Mouse (Mus musculus): ENCODE data around the gene Ror2. TPM values are rescaled to one million over a fixed set of nuclear protein-coding genes. Genes with fewer than 3 reads are reported as not detected.

The Ror2 gene
- polyA plus RNA-seq, 1 experiment from 2014 or later: 18.8 TPM

- no peak overlapping the region for H3K4me2 ChIP-seq (replicated peaks)
- H3K27ac ChIP-seq: no peak overlapping the region
- H3K4me1 ChIP-seq (replicated peaks): peaks cover 14% of the 10 kb centered on the region
- H3K4me3 ChIP-seq (replicated peaks): no peak overlapping the region
- no peak for ATAC-seq
- no peak overlapping the region for H3K9ac ChIP-seq
- no peaks in the 10 kb centered on the region for H3K27me3 ChIP-seq (replicated peaks)
- no peaks in the 10 kb centered on the region for H3K36me3 ChIP-seq
- WGBS: 86% methylated on average over 8 of the region's 8 CpGs
- H3K9me3 ChIP-seq: no peaks in the 10 kb centered on the region
Observed at GRCm38 (mm10) chr13:53305256-53305655, 19.3 kb upstream of the Ror2 start.

- no peaks in the 10 kb centered on the region for H3K36me3 ChIP-seq
- H3K4me1 ChIP-seq (replicated peaks): peaks cover 4% of the 10 kb centered on the region; the same call in 1 of the 2 replicates
- no peak overlapping the region for H3K4me3 ChIP-seq (replicated peaks)
- ATAC-seq: no peak
- no peak overlapping the region for H3K27ac ChIP-seq
- no peaks in the 10 kb centered on the region for H3K27me3 ChIP-seq (replicated peaks)
- 61% methylated on average over 10 of the region's 10 CpGs for WGBS
- no peaks in the 10 kb centered on the region for H3K9me3 ChIP-seq
- no peak overlapping the region for H3K4me2 ChIP-seq (replicated peaks)
- H3K9ac ChIP-seq: no peak overlapping the region
Observed at GRCm38 (mm10) chr13:53302688-53303087, 16.8 kb upstream of the Ror2 start.

- ATAC-seq: peak; percentile 77
- Histone ChIP-seq H3K27ac (no peak overlapping the region), H3K9ac (no peak overlapping the region), H3K36me3 (no peaks in the 10 kb centered on the region), H3K4me2 (replicated peaks) (peak overlapping the region; percentile 22), H3K9me3 (no peaks in the 10 kb centered on the region), H3K4me3 (replicated peaks) (no peak overlapping the region), H3K27me3 (replicated peaks) (no peaks in the 10 kb centered on the region), H3K4me1 (replicated peaks) (peaks cover 19% of the 10 kb centered on the region)
- WGBS: 7% methylated on average over 12 of the region's 12 CpGs
Observed at GRCm38 (mm10) chr13:53293065-53293464, 7.1 kb upstream of the Ror2 start.

GRCm38 (mm10) chr13:53292244-53292643 lies 6.3 kb upstream of the Ror2 start:
- Histone ChIP-seq H3K27me3 (replicated peaks) (no peaks in the 10 kb centered on the region), H3K4me3 (replicated peaks) (no peak overlapping the region), H3K9ac (no peak overlapping the region), H3K27ac (peak overlapping the region; percentile 18; the same call in 1 of the 2 replicates), H3K4me2 (replicated peaks) (no peak overlapping the region), H3K9me3 (no peaks in the 10 kb centered on the region), H3K36me3 (no peaks in the 10 kb centered on the region), H3K4me1 (replicated peaks) (peaks cover 14% of the 10 kb centered on the region)
- peak; percentile 19; the same call in 1 of the 2 replicates for ATAC-seq
- WGBS: 29% methylated on average over 3 of the region's 3 CpGs

- Histone ChIP-seq H3K27me3 (replicated peaks) (no peaks in the 10 kb centered on the region), H3K9me3 (no peaks in the 10 kb centered on the region), H3K4me3 (replicated peaks) (peak overlapping the region; percentile 93), H3K4me2 (replicated peaks) (peak overlapping the region; percentile 75), H3K27ac (peak overlapping the region; percentile 85), H3K9ac (peak overlapping the region; percentile 96), H3K36me3 (no peaks in the 10 kb centered on the region), H3K4me1 (replicated peaks) (peaks cover 16% of the 10 kb centered on the region)
- peak; percentile 53 for ATAC-seq
- WGBS: under 1% methylated on average over 35 of the region's 35 CpGs
Observed at GRCm38 (mm10) chr13:53285261-53285755, 616 bp downstream of the Ror2 start.

- Histone ChIP-seq H3K4me3 (replicated peaks) (peak overlapping the region; percentile 93), H3K27ac (peak overlapping the region; percentile 85), H3K9ac (peak overlapping the region; percentile 96), H3K36me3 (no peaks in the 10 kb centered on the region), H3K4me2 (replicated peaks) (peak overlapping the region; percentile 75), H3K27me3 (replicated peaks) (no peaks in the 10 kb centered on the region), H3K9me3 (no peaks in the 10 kb centered on the region), H3K4me1 (replicated peaks) (peaks cover 18% of the 10 kb centered on the region)
- ATAC-seq: 0 out of 2 replicates have a peak, but pooled peaks have one; percentile 8
- WGBS: under 1% methylated on average over 17 of the region's 17 CpGs
Observed at GRCm38 (mm10) chr13:53284740-53285191, 1.2 kb downstream of the Ror2 start.

GRCm38 (mm10) chr13:53281604-53282396 lies 4.1 kb downstream of the Ror2 start:
- Histone ChIP-seq H3K36me3 (no peaks in the 10 kb centered on the region), H3K4me1 (replicated peaks) (peaks cover 42% of the 10 kb centered on the region), H3K4me2 (replicated peaks) (no peak overlapping the region), H3K27me3 (replicated peaks) (no peaks in the 10 kb centered on the region), H3K27ac (no peak overlapping the region), H3K4me3 (replicated peaks) (no peak overlapping the region), H3K9me3 (no peaks in the 10 kb centered on the region), H3K9ac (no peak overlapping the region)
- ATAC-seq: no peak
- WGBS: 51% methylated on average over 11 of the region's 11 CpGs

GRCm38 (mm10) chr13:53278908-53279307 lies 7.0 kb downstream of the Ror2 start:
- Histone ChIP-seq H3K9me3 (no peaks in the 10 kb centered on the region), H3K4me2 (replicated peaks) (no peak overlapping the region), H3K27ac (no peak overlapping the region), H3K27me3 (replicated peaks) (no peaks in the 10 kb centered on the region), H3K9ac (no peak overlapping the region), H3K4me1 (replicated peaks) (peaks cover 51% of the 10 kb centered on the region), H3K4me3 (replicated peaks) (no peak overlapping the region), H3K36me3 (no peaks in the 10 kb centered on the region)
- 57% methylated on average over 10 of the region's 10 CpGs for WGBS
- ATAC-seq: peak; percentile 72

GRCm38 (mm10) chr13:53276381-53276780 lies 9.5 kb downstream of the Ror2 start:
- no peaks in the 10 kb centered on the region for H3K9me3 ChIP-seq
- no peak overlapping the region for H3K9ac ChIP-seq
- H3K36me3 ChIP-seq: no peaks in the 10 kb centered on the region
- H3K4me3 ChIP-seq (replicated peaks): no peak overlapping the region
- no peak for ATAC-seq
- H3K4me2 ChIP-seq (replicated peaks): 0 out of 2 replicates have a peak overlapping the region, but pooled peaks have one; percentile 12
- H3K27me3 ChIP-seq (replicated peaks): no peaks in the 10 kb centered on the region
- WGBS: 28% methylated on average over 7 of the region's 7 CpGs
- peaks cover 41% of the 10 kb centered on the region for H3K4me1 ChIP-seq (replicated peaks)
- peak overlapping the region; percentile 1; the same call in 1 of the 2 replicates for H3K27ac ChIP-seq

GRCm38 (mm10) chr13:53275778-53276177 lies 10.1 kb downstream of the Ror2 start:
- Histone ChIP-seq H3K27ac (no peak overlapping the region), H3K4me3 (replicated peaks) (no peak overlapping the region)

GRCm38 (mm10) chr13:53274771-53275170 lies 11.2 kb downstream of the Ror2 start:
- H3K9ac ChIP-seq: no peak overlapping the region

More at GRCm38 (mm10) chr13:53275778-53276177, 10.1 kb downstream of the Ror2 start:
- Histone ChIP-seq H3K9ac (no peak overlapping the region), H3K27me3 (replicated peaks) (no peaks in the 10 kb centered on the region), H3K9me3 (no peaks in the 10 kb centered on the region), H3K36me3 (no peaks in the 10 kb centered on the region), H3K4me2 (replicated peaks) (no peak overlapping the region), H3K4me1 (replicated peaks) (peaks cover 41% of the 10 kb centered on the region)
- 47% methylated on average over 8 of the region's 8 CpGs for WGBS
- ATAC-seq: no peak

GRCm38 (mm10) chr13:53271595-53271994 lies 14.3 kb downstream of the Ror2 start:
- Histone ChIP-seq H3K9me3 (no peaks in the 10 kb centered on the region), H3K4me2 (replicated peaks) (no peak overlapping the region), H3K27me3 (replicated peaks) (no peaks in the 10 kb centered on the region), H3K4me3 (replicated peaks) (no peak overlapping the region), H3K27ac (no peak overlapping the region), H3K36me3 (no peaks in the 10 kb centered on the region), H3K9ac (no peak overlapping the region), H3K4me1 (replicated peaks) (peaks cover 30% of the 10 kb centered on the region)
- no peak for ATAC-seq
- WGBS: 94% methylated on average over 3 of the region's 3 CpGs

More at GRCm38 (mm10) chr13:53274771-53275170, 11.2 kb downstream of the Ror2 start:
- H3K9me3 ChIP-seq: no peaks in the 10 kb centered on the region
- no peak for ATAC-seq
- H3K36me3 ChIP-seq: no peaks in the 10 kb centered on the region
- no peak overlapping the region for H3K4me3 ChIP-seq (replicated peaks)
- H3K27me3 ChIP-seq (replicated peaks): no peaks in the 10 kb centered on the region
- 56% methylated on average over 1 of the region's 1 CpGs for WGBS
- H3K4me2 ChIP-seq (replicated peaks): no peak overlapping the region
- H3K27ac ChIP-seq: peak overlapping the region; percentile 48
- peaks cover 40% of the 10 kb centered on the region for H3K4me1 ChIP-seq (replicated peaks)

All from intestine, embryonic 15.5 days (tissue).